Mouse (Mus musculus): Measurements from ENCODE around the gene Itih2. TPM values are rescaled to one million over a fixed set of nuclear protein-coding genes. Genes with fewer than 3 reads are reported as not detected.

Itih2 gene
- polyA plus RNA-seq, 1 experiment from 2014 or later: 0.17 TPM

- no peak for ATAC-seq (replicated peaks; ENCODE audit: insufficient number of reproducible peaks, low FRiP score, low TSS enrichment, low read depth)
- Histone ChIP-seq H3K4me2 (ENCODE audit: low read depth, low read length) (no peak overlapping the region), H3K27ac (replicated peaks; ENCODE audit: low read depth, low read length) (no peak overlapping the region), H3K36me3 (replicated peaks; ENCODE audit: control insufficient read depth, insufficient read depth, low read depth, low read length) (no peaks in the 10 kb centered on the region), H3K9me3 (replicated peaks; ENCODE audit: control insufficient read depth, low read length) (no peaks in the 10 kb centered on the region), H3K4me1 (ENCODE audit: control insufficient read depth, insufficient read depth, low read length) (no peaks in the 10 kb centered on the region), H3K27me3 (ENCODE audit: control insufficient read depth, insufficient read depth, low read length) (no peaks in the 10 kb centered on the region), H3K4me3 (ENCODE audit: low read depth, low read length) (no peak overlapping the region), H3K9ac (replicated peaks; ENCODE audit: low read length) (no peak overlapping the region)
- WGBS: 63% methylated on average over 8 of the region's 8 CpGs
- DNase-seq (ENCODE audit: low spot score): no peak
Observed at GRCm38 (mm10) chr2:10130341-10130990, 730 bp downstream of the Itih2 start.

DNA sequence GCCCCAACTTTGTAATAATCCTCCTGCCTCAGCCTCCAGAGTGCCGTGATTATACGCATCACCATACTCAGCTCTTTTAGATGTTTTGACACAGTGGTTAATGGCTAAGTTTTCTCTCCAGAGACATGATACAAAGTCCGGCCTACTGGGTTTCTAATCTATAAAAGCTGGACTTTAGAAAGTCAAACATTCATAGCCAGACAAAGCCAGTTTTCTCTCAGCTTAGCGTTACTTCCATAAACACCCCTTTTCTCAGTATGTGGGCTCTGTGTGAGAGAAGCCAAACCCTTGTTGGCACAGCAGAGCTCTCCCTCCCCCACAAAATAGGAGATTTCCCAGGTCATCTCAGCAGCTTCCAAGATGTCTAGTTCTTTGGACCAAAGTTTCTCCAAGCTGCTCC lies 2.6 kb downstream of the Itih2 start:
- Histone ChIP-seq H3K9me3 (replicated peaks; ENCODE audit: control insufficient read depth, low read length) (no peaks in the 10 kb centered on the region), H3K27me3 (ENCODE audit: control insufficient read depth, insufficient read depth, low read length) (no peaks in the 10 kb centered on the region), H3K4me1 (ENCODE audit: control insufficient read depth, insufficient read depth, low read length) (no peaks in the 10 kb centered on the region), H3K4me2 (ENCODE audit: low read depth, low read length) (no peak overlapping the region), H3K9ac (replicated peaks; ENCODE audit: low read length) (no peak overlapping the region), H3K27ac (replicated peaks; ENCODE audit: low read depth, low read length) (no peak overlapping the region), H3K4me3 (ENCODE audit: low read depth, low read length) (no peak overlapping the region), H3K36me3 (replicated peaks; ENCODE audit: control insufficient read depth, insufficient read depth, low read depth, low read length) (no peaks in the 10 kb centered on the region)
- ATAC-seq (replicated peaks; ENCODE audit: insufficient number of reproducible peaks, low FRiP score, low TSS enrichment, low read depth) (no peak), DNase-seq (ENCODE audit: low spot score) (no peak)
- 89% methylated on average over 4 of the region's 4 CpGs for WGBS

GRCm38 (mm10) chr2:10127471-10127870 lies 3.7 kb downstream of the Itih2 start:
- Histone ChIP-seq H3K27me3 (ENCODE audit: control insufficient read depth, insufficient read depth, low read length) (no peaks in the 10 kb centered on the region), H3K9me3 (replicated peaks; ENCODE audit: control insufficient read depth, low read length) (no peaks in the 10 kb centered on the region), H3K9ac (replicated peaks; ENCODE audit: low read length) (no peak overlapping the region), H3K4me2 (ENCODE audit: low read depth, low read length) (no peak overlapping the region), H3K4me1 (ENCODE audit: control insufficient read depth, insufficient read depth, low read length) (no peaks in the 10 kb centered on the region), H3K4me3 (ENCODE audit: low read depth, low read length) (no peak overlapping the region), H3K27ac (replicated peaks; ENCODE audit: low read depth, low read length) (no peak overlapping the region), H3K36me3 (replicated peaks; ENCODE audit: control insufficient read depth, insufficient read depth, low read depth, low read length) (no peaks in the 10 kb centered on the region)
- DNase-seq (ENCODE audit: low spot score): no peak
- WGBS: 87% methylated on average over 5 of the region's 5 CpGs
- ATAC-seq (replicated peaks; ENCODE audit: insufficient number of reproducible peaks, low FRiP score, low TSS enrichment, low read depth): no peak

GRCm38 (mm10) chr2:10126122-10126521 lies 5.1 kb downstream of the Itih2 start:
- no peak overlapping the region for H3K4me3 ChIP-seq (ENCODE audit: low read depth, low read length)
- no peaks in the 10 kb centered on the region for H3K9me3 ChIP-seq (replicated peaks; ENCODE audit: control insufficient read depth, low read length)
- H3K27me3 ChIP-seq (ENCODE audit: control insufficient read depth, insufficient read depth, low read length): no peaks in the 10 kb centered on the region
- 84% methylated on average over 4 of the region's 4 CpGs for WGBS
- no peak overlapping the region for H3K9ac ChIP-seq (replicated peaks; ENCODE audit: low read length)
- no peaks in the 10 kb centered on the region for H3K36me3 ChIP-seq (replicated peaks; ENCODE audit: control insufficient read depth, insufficient read depth, low read depth, low read length)
- H3K4me1 ChIP-seq (ENCODE audit: control insufficient read depth, insufficient read depth, low read length): no peaks in the 10 kb centered on the region
- DNase-seq (ENCODE audit: low spot score) (no peak), ATAC-seq (replicated peaks; ENCODE audit: insufficient number of reproducible peaks, low FRiP score, low TSS enrichment, low read depth) (no peak)
- no peak overlapping the region for H3K27ac ChIP-seq (replicated peaks; ENCODE audit: low read depth, low read length)
- H3K4me2 ChIP-seq (ENCODE audit: low read depth, low read length): no peak overlapping the region

DNA sequence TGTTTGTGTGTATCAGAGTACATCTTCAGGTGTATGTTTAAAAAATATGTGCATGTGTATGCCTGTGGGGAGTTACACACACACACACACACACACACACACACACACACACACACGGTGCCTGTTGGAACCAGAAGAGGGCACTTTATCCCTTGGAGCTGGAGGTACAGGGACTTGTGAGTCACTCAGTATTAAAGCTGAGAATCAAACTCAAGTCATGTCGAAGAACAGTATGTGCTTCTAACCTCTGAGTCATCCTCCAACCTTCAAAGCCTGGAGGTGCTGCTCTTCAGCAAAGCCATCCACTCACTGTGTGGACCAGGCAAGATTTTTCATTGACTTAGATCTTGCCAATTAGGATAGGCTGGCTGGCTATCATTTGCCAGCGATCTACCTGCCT lies 9.4 kb downstream of the Itih2 start:
- 52% methylated on average over 3 of the region's 3 CpGs for WGBS
- H3K9me3 ChIP-seq (replicated peaks; ENCODE audit: control insufficient read depth, low read length): no peaks in the 10 kb centered on the region
- no peak overlapping the region for H3K9ac ChIP-seq (replicated peaks; ENCODE audit: low read length)
- no peak overlapping the region for H3K4me2 ChIP-seq (ENCODE audit: low read depth, low read length)
- no peaks in the 10 kb centered on the region for H3K4me1 ChIP-seq (ENCODE audit: control insufficient read depth, insufficient read depth, low read length)
- ATAC-seq (replicated peaks; ENCODE audit: insufficient number of reproducible peaks, low FRiP score, low TSS enrichment, low read depth) (no peak), DNase-seq (ENCODE audit: low spot score) (no peak)
- H3K36me3 ChIP-seq (replicated peaks; ENCODE audit: control insufficient read depth, insufficient read depth, low read depth, low read length): no peaks in the 10 kb centered on the region
- no peak overlapping the region for H3K4me3 ChIP-seq (ENCODE audit: low read depth, low read length)
- H3K27ac ChIP-seq (replicated peaks; ENCODE audit: low read depth, low read length): no peak overlapping the region
- H3K27me3 ChIP-seq (ENCODE audit: control insufficient read depth, insufficient read depth, low read length): no peaks in the 10 kb centered on the region

DNA sequence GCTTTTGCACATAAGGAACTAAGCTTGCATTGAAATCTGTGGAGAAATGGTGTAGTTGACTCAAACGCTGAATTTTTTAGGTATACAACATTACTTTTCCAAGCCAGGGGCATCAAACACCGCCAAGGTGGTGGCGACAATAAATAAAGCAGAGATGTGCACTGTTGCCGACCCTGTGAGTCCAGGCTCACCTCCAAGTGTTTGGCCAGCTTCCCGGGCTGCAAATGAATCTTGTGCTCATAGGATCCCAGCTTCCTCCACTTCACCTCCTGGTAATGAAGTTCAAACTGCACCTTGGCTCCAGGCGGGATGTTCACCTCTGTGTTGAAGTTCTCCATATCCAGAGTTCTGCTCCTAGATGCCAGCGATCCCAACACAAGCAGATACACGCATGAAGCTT lies 11.9 kb downstream of the Itih2 start:
- H3K9me3 ChIP-seq (replicated peaks; ENCODE audit: control insufficient read depth, low read length): no peaks in the 10 kb centered on the region
- no peaks in the 10 kb centered on the region for H3K36me3 ChIP-seq (replicated peaks; ENCODE audit: control insufficient read depth, insufficient read depth, low read depth, low read length)
- 86% methylated on average over 8 of the region's 8 CpGs for WGBS
- DNase-seq (ENCODE audit: low spot score) (no peak), ATAC-seq (replicated peaks; ENCODE audit: insufficient number of reproducible peaks, low FRiP score, low TSS enrichment, low read depth) (no peak)
- H3K27ac ChIP-seq (replicated peaks; ENCODE audit: low read depth, low read length): no peak overlapping the region
- H3K9ac ChIP-seq (replicated peaks; ENCODE audit: low read length): no peak overlapping the region
- no peaks in the 10 kb centered on the region for H3K4me1 ChIP-seq (ENCODE audit: control insufficient read depth, insufficient read depth, low read length)
- H3K4me2 ChIP-seq (ENCODE audit: low read depth, low read length): no peak overlapping the region
- H3K27me3 ChIP-seq (ENCODE audit: control insufficient read depth, insufficient read depth, low read length): no peaks in the 10 kb centered on the region
- no peak overlapping the region for H3K4me3 ChIP-seq (ENCODE audit: low read depth, low read length)

- Histone ChIP-seq H3K4me2 (ENCODE audit: low read depth, low read length) (no peak overlapping the region), H3K9me3 (replicated peaks; ENCODE audit: control insufficient read depth, low read length) (no peaks in the 10 kb centered on the region), H3K36me3 (replicated peaks; ENCODE audit: control insufficient read depth, insufficient read depth, low read depth, low read length) (no peaks in the 10 kb centered on the region), H3K4me1 (ENCODE audit: control insufficient read depth, insufficient read depth, low read length) (no peaks in the 10 kb centered on the region), H3K27ac (replicated peaks; ENCODE audit: low read depth, low read length) (no peak overlapping the region), H3K27me3 (ENCODE audit: control insufficient read depth, insufficient read depth, low read length) (no peaks in the 10 kb centered on the region), H3K4me3 (ENCODE audit: low read depth, low read length) (no peak overlapping the region), H3K9ac (replicated peaks; ENCODE audit: low read length) (no peak overlapping the region)
- DNase-seq (ENCODE audit: low spot score) (no peak), ATAC-seq (replicated peaks; ENCODE audit: insufficient number of reproducible peaks, low FRiP score, low TSS enrichment, low read depth) (no peak)
- WGBS: 63% methylated on average over 1 of the region's 1 CpGs
Observed at GRCm38 (mm10) chr2:10118751-10119150, 12.4 kb downstream of the Itih2 start.

DNA sequence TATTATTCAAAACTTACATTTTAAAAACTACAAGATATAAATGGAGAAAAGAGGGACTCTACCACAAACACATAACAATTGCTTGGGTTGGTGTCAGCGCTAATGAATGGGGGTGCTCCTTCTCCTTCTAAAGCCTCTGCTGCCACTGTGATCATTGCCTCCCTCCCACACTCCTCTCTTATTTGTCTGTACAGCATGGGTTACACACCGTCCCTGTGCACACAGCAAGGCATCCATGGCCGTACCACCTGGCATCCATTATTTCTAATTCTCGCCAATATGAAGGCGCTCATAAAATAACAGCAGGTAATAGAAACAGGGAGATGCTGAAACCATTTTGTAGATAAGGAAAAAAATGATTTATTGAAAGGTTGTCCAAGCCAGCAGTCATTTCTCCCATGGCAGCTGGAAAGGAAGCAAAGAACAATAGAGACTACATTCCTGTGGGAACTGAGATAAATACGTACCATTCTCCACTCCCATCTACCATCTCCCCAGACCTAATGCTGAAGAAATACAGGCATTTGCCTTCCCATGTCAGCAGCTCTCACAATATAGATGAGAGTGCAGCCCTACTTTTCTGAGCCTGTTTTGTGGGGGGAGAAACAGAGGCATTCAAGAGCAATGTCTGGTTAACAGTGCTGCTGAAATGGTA lies 22.5 kb downstream of the Itih2 start:
- DNase-seq (ENCODE audit: low spot score) (no peak), ATAC-seq (replicated peaks; ENCODE audit: insufficient number of reproducible peaks, low FRiP score, low TSS enrichment, low read depth) (no peak)
- H3K4me1 ChIP-seq (ENCODE audit: control insufficient read depth, insufficient read depth, low read length): no peaks in the 10 kb centered on the region
- no peaks in the 10 kb centered on the region for H3K36me3 ChIP-seq (replicated peaks; ENCODE audit: control insufficient read depth, insufficient read depth, low read depth, low read length)
- no peak overlapping the region for H3K9ac ChIP-seq (replicated peaks; ENCODE audit: low read length)
- no peak overlapping the region for H3K27ac ChIP-seq (replicated peaks; ENCODE audit: low read depth, low read length)
- no peaks in the 10 kb centered on the region for H3K27me3 ChIP-seq (ENCODE audit: control insufficient read depth, insufficient read depth, low read length)
- no peaks in the 10 kb centered on the region for H3K9me3 ChIP-seq (replicated peaks; ENCODE audit: control insufficient read depth, low read length)
- no peak overlapping the region for H3K4me2 ChIP-seq (ENCODE audit: low read depth, low read length)
- WGBS: 66% methylated on average over 6 of the region's 6 CpGs
- no peak overlapping the region for H3K4me3 ChIP-seq (ENCODE audit: low read depth, low read length)
